Mouse (Mus musculus) spleen, postnatal 4 days (tissue): ENCODE measurements at regions not wholly inside any gene's neighbourhood (a gene's known extent, or its start where the extent isn't known, plus 50 kb on each side); places are given as distances from the start of the nearest gene placed in this dataset.

Source experiments
- DNase-seq, 2 experiments: peaks; one replicate each; pipeline ENCODE4 v3.0.0; 2022; ENCODE audit warnings: low spot score in 2 of 2

DNA sequence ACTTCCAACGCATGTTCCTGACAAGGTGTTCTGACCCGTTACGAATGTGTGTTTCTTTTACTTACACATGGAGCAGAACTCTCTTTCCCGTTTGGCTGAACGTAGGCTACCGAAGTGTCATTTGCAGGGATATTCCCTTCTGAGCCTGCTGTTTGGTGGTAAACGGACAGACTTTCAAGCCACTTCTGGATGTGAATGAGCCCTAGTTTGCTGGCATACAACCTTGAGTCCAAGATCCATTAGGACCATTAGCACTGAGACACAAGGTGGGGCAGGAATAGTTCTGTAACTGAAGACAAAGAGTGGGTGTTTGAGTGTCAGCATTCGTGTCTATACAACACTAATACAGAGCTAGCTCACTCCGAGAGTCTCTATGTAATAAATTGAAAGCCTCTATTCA, 113.3 kb upstream of the Rmdn2 start:
- no peak for DNase-seq

DNA sequence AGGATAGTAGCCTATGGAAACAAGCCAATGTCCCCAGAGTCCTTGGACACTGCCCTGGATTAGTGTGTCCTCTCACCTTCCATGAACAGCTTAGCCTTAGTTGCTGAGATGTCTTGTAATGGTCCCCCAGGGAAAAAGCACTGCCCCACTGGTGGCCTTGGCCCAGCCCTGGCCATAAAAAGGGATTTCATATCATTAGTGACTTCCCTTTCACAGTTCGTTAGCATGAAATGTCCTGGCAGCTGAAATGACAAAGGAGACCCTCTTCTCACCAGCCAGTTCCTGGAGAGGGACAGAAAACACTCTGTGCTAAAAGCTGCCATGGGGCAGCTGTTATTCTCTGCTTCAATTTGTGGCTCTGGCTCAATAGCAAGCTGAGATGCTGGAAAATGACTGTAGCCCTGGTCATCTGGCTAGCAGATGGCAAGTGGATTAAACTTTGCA, 110.6 kb upstream of the Rmdn2 start:
- no peak for DNase-seq

DNA sequence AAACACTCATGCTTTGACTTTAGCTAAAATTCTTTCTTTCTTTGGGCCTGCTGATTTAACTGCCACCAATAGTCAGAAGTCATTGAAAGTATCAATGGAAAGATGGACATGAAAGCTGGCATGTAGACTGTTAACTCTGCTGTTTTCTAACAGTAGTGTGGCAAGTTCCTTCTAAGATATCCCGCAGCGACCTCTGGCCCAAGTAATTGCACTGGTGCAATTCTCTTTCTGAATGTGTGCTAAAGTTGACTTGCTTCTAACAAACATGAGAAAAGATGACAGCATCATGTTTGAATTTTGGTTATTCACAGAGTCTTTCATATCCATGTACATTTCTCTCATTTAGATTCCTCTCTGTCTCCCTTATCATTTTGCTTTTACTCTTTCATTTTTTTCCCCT, 109.7 kb upstream of the Rmdn2 start:
- DNase-seq: no peak

DNA sequence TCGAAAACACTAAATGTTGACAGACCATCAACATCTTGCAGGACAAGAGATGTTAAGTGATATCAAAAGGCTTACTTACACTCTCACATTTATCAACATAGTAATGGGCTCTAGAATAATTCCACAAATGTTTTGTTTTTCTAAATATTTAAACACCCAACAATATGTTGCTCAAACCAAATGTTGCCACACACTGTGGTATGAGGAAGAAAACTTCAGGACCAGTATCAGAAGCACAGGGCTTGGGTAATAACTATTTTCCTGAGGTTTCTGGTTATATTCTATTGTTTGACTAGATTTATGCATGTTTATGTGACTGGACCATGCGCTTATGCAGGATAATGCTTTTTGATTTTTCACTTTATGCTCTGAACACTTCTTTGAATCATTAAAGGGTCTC, 108.6 kb upstream of the Rmdn2 start:
- no peak for DNase-seq

DNA sequence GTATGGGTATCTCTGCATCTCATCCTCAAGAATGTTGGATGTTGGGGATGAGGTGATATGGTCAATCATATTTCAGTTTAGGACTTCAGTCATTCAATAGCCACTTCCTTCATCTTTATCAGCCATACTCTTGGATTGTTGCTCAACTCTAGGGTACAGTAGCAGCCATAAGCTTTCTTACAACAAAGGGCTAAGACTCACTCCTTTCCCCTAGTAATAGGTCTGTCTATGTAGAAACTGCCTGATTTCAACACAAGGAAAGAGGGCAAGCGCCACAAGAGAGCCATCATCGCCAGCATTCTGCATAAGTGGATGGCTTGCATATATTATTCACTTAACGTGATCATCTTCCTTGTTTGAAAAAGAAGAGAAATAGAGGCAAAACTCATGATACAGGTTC, 107.5 kb upstream of the Rmdn2 start:
- DNase-seq: no peak

DNA sequence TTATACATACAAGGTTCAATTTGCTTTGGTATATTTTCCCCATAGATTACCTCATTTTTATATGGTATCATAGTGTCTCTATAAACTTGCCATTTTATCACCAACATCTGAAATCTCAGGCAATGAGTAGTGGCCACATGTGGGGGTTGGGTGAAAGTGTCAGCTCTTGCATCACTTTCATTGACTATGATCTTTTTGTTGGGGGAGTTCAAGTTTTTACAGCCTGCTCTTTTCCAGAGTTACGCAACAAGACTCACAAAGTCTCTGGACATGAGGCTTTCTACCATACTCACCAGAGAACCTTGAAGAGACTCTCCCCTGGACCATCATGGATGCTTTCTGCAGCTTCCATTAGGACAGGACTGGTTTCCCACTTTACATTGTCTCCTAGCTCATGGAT, 106.1 kb upstream of the Rmdn2 start:
- DNase-seq: no peak

DNA sequence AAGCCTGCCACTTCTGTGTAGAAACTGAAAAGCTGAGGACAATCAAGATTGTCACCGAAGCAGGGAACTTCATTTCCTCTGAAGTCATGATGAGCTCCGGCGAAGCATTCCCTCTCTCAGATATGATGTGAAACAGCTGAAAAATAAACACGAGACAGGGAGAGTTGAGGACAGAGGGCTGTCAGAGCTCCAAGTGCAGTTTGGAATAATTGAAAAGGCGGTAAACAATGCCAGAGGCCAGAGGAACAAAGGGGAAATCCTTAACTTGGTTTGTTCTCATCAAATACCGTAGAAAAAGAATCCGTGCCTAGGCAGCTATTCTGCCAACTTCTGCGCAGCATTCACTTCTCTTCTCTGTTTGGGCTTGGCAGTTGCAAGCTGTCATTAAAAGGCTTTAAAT, 102.4 kb upstream of the Rmdn2 start:
- DNase-seq: no peak

DNA sequence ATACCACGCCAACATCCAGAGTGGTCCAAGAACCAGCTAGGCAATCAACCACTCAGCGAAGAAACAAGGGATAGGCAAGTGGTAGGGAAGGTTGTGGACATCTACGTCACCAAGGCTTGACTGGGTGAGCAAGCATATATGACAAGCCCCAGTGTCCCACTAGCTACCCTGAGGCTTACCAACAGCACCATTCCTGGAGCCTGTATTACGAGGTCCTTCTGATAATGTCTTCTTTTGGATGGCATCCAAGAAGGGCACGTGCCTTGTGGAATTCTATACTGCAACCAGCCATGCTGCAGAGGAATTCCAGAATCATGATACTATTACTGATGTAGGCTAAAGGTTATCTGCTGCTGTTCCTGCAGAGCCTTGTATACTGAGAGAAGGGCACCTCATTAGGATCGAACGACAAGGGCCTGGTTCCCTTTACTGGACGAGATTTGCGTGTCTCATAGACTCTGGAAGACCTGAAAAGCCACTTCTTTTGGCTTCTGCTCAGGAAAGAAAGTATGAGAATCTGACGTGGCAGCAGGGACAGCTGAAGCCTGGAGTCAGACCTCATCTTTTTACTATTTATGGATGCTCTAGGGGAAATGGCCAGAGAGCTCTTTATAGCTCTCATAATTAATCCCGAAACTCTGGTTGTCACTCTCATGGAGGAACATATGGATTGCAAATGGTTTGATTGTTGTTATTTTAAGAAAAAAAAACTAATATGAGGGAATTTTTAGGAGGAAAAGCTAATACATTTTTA, 101.5 kb upstream of the Rmdn2 start:
- DNase-seq: no peak

DNA sequence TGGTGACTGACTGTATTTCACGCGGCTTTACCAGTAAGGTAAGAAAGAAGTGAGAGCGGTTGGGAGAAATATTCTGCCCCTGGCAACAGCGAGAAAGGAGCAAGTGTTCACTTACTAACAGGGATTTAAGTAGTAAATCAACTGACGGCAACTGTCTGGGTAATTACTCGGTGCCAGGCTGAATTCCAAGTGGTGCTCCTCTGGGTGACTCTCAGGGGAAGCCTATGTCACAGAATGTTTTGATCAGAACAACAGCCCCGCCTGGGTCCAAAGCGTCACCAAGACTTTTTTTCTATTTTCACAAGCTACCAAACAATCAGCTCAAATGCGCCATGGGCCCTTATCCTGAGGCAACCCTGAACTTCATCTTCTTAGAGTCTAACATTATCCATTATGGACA, 100.4 kb upstream of the Rmdn2 start:
- DNase-seq: no peak

DNA sequence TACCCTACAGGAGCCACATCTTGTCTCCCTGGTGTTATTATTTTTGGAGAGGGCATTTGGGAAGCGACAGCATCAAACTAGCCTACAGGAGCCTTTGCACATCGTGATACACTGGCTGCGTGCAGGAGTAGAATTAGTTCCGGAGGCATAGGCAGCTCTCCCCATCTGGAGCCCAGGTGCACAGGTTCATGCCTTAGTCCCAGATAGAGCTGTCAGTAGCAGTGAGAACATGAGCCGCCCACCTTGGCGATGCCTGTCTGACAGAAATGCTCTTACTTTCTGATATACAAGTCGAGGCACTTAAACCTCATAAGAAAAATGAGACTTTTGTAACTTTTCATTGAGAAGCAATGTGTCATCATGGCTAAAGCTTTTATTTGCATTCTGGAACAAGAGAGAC, 97.6 kb upstream of the Rmdn2 start:
- no peak for DNase-seq

DNA sequence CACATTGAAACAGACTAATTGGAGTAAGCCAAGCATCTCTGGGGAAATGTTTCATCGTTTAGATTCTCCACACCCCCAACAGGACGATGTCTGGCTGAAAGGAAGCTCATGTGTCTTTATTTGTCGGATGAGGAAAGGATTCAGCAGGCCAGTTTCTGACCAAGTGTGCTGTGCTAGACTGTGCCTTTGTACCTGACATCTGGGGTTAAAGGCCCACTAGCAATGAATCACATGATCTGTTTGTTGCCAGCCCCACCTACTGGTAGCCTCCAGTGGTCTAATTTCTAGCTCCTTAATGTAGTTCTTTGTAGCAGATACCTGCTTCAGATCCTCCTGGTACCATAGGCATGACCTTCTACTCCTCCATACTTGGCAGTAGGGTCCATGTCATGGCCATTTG, 93.5 kb upstream of the Rmdn2 start:
- DNase-seq: no peak

DNA sequence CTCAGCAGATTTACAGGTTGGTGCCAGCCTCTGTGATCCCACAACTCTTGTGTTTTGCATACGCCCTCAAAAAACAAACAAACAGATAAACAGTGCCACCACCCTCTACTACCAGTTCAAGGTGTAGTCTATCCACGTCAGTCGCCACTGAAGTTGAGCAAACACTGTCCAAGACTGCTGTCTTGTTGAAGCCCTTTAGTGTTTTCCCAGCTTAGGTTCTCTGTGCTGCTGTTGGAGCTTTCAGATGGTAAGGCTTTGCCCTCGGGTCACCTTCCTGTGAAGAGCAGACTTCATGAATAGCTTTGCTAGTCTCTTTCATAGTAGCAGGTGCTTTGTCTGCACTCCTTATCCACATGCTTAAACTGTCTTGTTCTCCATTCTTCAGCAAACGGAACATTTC, 93.0 kb upstream of the Rmdn2 start:
- DNase-seq: no peak

DNA sequence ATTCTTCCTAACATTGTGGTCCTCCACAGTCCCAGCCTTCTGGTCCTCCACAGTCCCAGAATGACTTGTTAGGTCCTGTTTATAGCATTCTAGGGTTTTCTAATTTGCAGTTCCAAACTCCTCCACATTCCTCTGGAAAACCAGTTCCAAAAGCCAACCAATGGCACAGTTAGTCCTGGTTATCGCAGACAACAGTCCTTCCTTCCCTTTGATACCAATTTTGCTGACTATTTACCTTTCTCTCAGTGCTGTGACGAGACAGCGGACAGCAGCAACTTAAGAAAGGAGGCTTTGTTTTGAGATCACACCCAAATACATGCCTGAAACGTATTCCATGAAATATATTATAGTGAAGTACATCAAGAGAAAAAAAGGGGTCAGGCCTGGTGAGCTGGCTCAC, 92.3 kb upstream of the Rmdn2 start:
- no peak for DNase-seq

DNA sequence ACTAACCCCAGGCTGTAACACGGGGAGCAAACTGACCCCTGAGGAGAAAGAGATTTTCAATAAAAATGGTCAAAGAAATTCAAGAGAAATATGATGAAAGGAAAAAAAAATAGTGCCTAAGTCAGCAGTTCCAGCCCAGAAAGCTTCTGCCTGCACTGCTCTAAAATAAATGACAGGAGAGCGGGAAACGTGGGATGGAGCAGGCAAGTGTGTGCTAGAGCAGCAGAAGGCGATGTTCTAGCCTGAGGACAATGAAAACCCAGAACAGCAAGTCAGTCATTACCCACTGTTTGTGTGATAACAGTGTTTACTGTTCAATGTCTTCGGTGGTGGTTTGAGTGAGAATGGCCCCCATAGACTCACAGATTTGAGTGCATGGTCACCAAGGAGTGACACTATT, 91.4 kb upstream of the Rmdn2 start:
- DNase-seq: no peak

DNA sequence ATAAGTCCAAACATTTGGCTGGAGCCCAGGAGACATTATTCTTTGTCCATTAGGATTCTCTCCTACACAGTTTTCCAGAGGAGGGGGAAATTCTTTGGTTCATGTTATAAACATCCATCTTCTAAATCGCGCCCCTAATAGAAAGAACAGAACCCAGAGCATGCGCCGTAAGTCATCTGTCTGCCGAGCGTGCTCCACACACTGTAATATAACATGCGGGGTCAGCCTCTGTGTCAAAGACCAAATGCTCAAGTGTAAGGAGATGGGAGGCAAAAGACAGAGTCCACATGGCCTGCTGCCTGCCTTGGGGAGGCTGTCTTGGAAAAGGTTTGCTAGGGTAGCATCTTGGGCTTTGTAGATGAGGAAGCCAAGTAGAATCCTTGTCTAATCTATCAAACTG, 90.0 kb upstream of the Rmdn2 start:
- no peak for DNase-seq

DNA sequence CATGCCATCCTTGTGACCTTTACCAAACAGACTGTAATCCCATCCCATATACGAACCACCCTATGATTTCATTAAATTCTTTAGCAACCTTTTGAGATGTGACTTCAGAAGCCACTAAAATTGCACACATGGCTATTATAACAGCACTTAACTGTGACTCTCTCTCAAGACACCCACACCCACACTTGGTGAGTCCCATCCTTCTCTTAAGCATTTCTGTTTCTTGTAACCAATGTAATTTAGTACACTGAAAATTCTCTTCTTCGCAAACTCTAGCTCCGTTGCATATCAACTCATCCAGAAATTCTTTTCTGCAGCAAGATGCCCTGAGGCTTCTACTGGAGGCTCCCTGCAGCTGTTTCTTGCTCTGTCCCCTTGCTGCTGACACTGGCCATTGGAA, 88.4 kb upstream of the Rmdn2 start:
- DNase-seq: no peak

DNA sequence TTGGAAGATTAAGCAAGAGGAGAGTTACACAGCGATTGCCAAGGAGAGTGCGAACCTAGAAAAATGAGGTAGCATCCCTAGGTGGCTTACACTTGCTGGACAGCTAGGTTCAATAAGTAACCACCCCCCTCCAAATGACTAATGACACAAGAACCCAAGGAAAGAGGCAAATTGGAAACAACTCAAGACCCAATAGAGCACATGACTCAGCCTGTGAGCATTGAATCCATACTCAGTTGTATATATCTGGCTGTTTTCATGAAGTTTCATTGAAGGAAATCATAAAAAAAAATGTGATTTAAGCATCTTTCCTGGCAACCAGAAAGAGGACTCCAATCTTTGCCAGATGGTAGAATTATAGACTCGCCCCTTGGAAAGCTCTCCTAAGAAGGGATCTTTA, 84.3 kb upstream of the Rmdn2 start:
- no peak for DNase-seq

DNA sequence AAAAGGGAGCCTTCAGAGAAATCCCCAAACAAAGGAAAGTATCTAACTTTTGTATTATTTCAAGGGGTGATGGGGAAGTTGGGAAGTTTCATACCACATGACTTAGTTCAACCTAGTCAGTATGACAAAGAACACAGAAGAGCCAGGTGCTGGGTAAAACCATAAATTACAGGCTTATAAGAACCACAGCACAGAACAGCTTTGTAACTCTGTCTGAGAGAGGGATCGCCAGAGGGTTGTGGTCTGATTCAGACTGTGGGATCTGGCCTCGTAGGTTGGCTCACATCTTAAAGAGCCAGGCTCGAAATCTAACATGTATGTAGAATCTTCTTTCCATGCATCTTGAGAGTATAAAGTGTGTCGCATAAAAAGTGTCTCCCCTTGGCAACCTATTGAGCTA, 75.1 kb upstream of the Rmdn2 start:
- DNase-seq: no peak

DNA sequence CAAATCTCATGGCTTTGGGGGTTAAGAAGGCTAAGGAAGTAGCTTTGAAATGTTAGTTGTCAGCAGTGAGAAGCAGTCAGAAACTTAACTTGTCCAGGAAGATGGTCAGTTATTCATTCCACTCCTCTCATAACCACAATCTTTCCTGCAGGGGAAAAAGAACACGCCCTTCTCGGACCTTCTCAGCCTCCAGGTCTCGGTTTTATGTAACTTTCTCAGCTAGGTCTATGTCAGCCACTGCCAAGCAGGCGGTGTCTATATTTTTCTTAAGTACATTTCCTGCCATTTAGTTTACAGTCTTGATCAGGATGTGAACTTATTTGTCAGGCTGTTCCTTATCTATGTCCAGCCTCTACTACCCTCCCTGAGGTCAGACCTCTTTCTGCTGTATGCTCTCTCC, 72.9 kb upstream of the Rmdn2 start:
- DNase-seq: no peak

DNA sequence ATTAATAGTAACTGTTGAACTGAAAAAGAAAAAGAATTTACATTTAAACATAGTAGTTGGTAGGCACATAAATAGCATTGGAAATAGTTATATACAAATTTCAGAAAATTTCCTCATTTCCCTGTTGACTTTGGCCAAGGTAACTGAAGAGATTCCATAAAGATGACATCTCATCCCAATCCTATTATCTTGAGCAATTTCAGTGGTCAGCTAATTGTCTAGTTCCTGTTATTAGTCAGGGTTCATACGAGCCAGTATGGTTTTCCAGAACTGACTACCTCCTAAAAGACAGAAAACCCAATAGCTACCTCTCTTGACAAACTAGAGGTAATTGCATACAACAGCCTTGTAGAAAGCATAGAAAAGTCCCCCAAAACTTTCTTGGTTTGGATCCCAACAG, 71.6 kb upstream of the Rmdn2 start:
- no peak for DNase-seq

DNA sequence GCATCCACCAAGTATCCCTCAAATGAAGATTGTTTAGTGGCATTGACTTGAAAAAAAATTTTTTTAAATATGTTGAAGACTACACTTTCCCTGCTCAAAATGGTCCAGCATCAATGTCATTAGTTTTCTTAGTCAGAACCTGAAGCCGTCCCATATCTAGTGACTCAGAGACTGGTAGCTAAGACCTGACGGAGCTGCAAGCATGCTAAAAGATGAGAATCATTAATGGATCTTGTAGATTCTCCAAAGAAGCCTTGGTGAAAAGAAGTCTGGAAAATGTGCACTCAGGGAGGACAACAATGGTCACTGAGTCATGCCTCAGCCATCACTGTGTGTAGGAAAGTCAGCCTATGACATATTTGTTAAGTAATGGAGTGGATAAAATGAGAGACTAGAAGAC, 71.2 kb upstream of the Rmdn2 start:
- no peak for DNase-seq

DNA sequence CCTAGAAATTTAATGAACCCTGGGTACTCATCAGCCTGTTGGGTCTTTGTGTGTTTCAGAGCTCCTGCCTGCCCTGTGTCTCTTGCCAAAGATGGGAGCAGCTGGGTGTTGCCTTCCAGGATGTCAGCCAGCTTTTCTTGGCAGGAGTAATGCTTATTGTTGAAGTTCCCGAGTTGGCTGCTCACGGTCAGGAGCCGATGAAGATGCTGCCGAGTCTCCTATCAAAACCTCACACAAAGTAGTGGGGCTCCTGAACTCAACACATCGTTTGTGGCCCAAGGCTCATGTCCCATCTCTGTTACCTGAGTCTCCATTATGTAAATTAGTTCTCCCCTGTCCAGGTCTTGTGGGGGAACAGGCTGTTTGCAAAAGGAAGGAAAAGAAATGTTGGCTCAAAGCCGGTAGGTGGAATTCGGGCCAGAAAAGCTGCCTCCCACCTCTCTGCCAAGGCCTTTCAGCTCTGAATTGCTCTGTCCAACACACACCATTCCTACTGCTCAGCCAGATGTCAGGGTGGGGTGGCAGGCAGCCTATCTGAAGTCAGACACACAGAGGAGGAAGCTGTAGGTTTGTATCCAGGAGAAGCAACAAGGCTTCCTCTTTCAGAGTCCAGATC, 67.6 kb upstream of the Rmdn2 start:
- no peak for DNase-seq

DNA sequence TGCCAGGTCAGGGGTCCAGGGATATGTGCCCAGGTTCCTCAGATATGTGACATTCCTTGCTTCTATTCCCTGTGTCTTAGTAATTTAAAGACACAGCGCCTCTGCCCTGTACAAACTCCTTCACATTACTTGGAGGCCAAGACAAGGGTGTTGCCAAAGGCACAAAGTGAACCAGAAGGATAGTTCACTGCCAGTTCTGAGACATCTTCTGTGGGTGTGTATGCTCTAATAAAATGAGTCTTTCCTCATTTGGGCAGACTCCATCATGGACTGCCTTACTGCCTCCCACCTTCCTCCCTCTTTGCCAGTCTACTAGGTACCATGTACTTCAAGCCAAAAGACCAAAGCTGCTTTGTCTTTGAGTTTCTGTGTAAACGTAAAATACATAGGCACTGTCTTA, 65.8 kb upstream of the Rmdn2 start:
- DNase-seq: no peak

DNA sequence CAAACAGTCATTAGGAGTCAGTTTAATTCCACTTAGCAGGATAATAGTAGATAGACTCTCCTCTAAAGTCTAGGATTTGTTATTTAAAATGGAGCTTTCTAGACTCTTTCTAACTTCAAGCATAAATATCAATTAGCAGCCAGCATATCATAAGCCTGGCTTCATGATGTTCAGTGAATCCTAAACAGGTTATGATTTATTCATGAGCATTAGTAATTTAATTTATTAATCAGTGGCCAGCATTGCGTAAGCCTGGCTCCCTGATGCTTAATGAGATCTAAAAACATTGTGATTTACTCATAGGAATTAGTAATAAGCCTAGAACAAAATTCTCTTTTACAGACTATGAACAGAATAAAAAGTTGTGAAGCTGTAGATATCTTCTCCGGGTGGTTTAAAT, 64.6 kb upstream of the Rmdn2 start:
- DNase-seq: no peak
